Mouse (Mus musculus): Measurements from ENCODE around the gene Nxph4.

Gene Nxph4

DNA sequence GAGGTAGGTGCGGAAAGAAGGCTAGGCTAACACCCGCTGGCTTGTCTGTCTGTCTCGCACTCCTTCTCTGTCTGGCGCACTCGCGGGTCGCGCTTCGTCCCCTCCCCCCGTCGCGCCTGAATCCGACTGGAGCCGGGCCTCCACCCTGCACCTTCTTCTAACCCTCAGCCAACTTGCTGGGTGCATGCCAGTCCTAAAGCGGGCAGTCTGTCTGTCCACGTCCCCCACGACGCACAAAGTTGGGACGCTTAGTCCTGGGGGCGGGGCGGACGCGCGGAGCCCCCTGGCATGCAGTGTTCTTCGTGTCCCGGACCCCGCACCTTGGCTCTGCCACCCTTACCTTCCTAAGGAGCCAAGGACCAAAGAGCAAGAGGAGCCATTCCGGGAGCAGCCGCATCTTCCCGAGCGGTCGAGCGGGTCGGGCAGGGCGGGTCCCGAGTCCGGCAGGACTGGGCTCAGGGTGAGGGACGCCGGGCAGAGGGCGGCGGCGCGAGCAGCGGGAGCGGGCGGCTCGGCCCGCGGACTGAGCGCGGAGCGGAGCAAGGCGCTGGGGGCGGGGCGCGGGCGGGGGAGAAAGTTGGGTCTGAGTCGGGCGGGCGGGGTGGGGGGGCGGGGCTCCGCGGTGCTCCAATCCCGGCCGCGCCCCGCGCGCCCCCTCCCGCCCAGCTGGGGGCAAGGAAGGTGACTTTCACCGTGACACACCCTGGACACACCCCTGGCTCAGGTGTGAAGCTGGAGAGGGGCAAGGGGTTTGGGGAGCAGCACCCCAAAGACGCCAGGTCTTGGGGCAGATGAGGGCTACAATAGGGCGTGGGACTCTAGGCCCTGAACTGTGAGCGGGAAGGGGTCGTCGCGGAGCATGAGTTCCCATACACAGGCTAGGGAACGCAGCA is at the start of gene Nxph4:
Gene Nxph4 (minus strand): TSS at position 524 of the 893 bp plus-strand sequence.
- DNase-seq = peak; percentile 53

DNA sequence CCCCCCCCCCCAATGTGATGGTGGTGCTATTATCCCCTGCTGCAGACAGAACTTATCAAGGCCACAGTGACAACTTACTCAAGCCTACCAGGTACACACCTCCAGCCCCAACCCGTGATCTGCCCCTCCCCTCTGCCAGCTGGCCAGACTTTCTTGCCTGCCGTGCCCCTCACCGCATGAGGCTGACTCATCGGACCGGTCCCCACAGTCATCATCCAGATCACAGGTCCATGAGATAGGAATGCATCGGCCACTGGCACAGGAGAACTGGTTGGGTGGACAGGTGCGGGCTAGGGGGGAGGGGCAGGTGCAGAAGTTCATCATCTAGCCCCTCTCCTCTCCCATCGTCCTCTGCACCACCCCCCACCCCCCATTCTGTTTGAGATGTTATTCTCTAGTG is 49.3 kb upstream of the Nxph4 start:
- no peak for DNase-seq

DNA sequence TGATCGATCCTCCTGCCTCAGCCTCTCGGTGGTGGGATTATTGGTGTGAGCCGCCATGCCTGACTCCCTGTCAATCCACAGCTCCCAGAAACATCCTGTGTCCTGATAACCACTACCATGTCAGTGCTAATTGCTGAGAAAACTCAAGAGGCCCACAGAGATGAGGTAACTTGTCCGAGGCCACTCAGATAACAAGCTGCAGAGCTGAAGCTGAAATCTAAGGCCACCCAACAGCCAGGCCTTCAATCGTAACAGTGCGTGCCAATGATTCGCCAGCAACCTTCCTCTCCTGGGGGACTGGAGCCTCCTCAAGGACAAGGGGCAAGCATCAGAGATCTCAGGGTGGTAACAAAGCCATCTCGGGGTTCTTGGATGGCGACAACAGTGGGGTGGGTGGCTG is 46.9 kb upstream of the Nxph4 start:
- DNase-seq = no peak

DNA sequence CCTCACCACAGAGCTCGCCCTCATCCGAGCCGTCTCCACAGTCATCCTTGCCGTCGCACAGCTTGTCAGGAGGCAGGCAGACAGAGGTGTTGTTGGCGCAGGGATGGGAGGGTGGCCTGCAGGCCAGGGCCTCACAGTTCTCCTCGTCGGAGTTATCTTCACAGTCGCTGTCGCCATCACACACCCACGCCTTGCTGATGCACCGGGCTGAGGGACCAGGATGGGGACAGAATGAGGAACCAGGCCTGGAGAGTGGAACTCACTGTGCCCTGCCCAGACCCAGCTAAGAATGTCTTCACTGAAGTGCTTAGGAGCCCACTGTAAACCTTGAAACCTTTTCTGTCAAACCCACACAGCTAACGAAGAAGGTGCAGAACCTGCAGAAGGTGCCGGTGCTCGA is 43.6 kb upstream of the Nxph4 start:
- no peak for DNase-seq

DNA sequence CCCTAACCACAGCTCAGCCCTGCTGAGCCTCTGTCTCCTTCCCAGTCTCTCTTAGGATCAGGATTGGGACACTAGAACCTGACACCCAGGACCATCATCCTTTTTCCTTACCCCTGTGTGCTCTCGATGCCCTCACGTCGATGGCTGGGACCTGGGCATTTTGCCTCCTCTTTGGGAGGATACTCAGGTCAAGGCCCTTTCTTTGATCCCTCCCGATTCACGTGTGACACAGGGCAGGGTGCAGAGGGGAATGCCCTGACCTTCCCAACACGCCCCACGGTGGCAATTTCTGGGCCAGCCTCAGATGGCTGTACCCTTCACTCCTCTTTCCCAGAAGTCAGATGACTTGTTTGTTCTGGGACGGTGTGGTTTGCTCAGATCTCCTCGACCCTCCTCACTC is 42.8 kb upstream of the Nxph4 start:
- DNase-seq = no peak

DNA sequence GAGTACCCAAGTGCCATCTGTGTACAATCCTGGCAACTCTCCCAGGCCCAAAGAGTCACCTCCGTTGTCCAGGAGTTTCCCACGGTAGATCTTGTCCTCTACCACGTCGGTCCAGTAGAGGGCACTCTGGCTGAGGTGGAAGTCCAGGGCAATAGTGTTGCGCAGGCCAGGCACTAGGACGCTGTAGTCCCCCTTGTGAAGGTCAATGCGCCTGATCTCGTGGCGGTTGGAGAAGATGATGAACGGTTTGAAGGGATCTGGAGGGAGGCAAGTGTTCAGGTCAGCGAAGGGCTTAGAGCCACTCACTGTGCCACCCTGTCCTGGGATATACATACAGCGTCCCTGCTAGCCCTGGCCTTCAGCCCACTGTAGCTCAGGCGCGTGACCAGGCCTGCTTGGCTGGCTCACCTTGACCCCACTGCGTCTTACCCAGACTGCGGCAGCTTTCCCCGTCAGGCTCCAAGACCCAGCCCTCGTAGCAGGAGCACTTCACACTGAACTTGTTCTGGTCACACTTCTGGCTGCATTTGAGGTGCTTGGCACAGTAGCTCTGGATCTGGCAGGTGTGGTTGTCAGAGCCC is 42.1 kb upstream of the Nxph4 start:
- DNase-seq = peak; percentile 74

DNA sequence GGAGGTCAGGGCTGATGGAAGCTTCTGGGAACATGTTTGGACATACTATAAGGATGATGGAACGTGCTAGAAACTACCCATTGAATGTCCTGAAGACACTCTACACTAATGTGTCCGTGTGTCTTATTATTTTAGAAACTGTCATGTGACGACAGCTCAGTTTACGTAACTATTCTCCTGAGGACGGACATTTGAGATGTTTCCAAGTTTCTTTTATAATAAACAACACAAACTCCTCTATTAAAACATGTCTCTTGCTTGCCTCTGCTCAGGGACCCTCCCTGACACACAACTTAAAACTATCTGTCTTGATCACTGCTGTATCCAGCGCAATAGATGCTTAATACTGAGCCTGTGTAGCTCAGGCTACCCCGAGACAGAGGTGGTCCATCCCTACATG is 41.4 kb upstream of the Nxph4 start:
- no peak for DNase-seq

DNA sequence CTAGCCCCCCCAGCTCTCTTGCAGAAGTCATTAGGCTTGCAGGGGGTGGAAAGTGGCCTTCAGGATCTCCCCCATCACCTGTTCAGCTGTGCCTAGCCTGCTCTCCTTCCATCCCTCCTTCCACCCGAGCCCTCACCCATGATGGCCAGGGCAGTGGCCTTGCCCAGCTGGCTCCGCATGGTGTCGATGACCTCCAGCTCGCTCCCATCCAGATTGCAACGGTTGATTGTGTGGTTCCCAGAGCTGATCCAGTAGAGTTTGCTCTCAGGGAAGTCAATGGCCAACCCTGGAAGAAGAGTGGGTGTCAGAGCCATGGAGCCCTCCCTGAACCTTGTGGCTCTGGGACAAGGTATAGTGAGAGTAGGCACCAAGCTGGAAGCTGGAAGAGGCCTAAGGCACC is 37.9 kb upstream of the Nxph4 start:
- DNase-seq = no peak

DNA sequence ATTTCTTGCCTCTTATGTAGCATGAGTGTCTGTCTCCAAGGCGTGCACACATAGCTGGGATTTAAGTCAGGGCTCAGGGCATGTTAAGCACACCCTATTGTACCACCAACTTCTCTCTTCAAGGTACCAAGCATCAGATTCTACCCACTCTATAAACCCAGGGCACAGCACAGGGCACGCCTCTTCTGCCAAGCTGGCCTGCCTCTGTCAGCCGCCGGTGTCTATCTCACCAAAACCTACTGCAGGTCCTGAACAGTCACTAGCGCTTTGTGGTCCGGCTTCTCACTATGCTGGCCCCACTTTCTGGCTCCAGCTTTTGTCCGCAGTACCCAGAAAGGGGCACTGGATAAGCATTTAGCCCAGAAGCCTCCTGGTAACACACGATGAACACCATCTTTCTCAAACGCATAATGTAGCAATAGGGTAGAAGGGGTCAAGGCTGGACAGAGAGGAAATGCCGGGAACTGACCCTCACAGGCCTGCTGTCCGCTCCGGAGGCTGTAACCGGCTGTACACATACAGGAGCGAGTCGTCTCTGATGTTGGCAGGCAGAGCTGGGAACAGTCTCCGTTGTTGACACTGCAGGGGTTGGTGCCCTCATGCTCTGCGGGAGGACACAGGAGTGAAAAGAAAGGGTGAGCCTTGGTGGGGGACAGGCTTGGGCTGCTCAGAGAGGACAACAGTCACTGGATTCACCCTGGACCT is 36.7 kb upstream of the Nxph4 start:
- peak; percentile 41 for DNase-seq

DNA sequence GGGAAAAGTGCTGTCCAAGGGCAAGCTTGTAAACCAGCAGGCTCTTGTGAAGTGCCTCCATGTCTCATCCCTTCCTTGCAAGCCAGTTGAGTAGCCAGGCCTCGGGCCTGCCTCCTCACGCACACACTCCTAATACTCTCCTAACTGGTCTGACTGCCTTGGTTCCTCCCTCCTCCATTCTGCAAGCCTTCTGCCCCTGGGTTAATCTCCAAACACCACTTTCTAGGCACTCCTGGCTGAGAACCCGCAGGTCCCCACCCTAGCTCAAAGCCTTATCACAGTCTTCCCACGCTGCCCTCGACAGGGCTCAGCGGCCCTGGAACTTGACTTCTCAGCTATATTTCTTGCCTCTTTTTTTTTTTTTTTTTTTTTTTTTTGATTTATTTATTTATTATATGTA is 36.0 kb upstream of the Nxph4 start:
- no peak for DNase-seq

DNA sequence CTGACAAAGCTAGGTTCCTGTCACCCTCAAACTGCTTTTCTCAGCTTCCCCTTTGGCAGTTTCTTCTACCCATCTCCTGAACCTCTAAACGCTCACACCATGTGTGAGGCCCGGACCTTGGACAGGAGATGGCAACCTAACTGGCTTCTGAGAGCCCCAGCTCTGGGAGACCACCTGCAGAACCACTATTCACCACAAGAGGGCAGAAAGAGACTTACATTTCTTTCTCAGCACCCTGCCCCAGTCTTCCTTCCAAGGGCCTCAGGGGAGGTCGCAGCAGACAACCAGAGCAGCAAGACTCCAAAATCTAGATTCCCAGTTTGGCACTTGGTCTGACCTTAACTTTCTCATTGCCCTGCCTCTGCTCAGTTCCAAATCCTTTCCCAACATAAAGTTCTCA is 35.1 kb upstream of the Nxph4 start:
- peak; percentile 88 for DNase-seq

DNA sequence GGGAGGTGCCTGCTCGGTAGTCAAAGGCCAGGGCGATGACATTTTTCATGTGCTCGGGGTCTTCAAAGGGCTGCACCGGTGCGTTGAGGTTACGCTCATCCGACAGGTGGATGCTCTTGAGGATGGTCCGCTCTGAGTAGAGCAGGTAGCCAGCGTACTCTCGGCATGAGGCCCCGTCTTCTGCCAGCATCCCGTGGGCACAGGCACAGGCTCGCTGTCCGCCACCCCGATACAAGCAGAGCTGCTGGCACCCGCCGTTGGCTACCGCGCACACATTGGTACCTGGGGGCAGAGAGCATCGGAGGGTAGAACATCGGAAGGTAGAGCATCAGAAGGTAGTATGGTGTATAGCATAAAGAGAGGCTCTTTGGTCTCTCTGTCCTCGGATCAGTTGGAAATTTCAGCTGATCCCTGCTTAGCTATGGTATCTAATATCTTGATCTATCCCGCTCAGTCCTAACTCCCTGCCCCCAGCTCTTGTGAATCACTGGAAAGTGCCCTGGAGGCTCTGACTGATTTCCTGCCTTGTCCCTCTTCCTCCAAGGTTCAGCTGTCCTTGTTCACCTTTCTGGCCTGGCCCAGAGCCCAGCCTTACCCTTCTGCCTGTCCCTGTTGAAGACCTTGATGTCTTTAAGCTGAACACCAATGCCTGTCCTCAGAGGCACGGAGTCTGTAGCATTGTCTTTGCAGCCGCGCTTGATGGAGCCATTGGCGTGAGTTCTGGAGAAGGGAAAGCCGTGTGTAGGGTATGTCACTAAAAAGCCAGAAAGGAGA is 32.4 kb upstream of the Nxph4 start:
- no peak for DNase-seq

DNA sequence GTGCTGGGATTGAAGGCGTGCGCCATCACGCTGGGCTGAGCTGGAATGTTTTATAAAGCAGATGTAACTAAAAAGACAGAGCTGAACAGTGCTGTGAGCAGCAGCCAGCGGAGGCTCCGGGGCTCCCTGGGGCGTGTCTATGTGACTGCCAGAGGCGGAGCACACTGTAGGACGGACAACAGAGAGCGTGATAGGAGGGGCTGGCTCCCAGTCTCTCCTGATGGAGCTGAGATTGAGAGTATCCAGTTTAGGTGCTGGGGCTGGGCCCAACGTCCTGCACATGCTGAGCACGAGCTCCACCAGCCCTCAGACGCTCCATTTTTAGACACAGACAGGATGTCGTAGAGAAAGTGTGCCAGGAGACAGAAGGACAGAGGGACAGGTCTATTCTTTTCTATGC is 29.9 kb upstream of the Nxph4 start:
- peak; percentile 57 for DNase-seq

DNA sequence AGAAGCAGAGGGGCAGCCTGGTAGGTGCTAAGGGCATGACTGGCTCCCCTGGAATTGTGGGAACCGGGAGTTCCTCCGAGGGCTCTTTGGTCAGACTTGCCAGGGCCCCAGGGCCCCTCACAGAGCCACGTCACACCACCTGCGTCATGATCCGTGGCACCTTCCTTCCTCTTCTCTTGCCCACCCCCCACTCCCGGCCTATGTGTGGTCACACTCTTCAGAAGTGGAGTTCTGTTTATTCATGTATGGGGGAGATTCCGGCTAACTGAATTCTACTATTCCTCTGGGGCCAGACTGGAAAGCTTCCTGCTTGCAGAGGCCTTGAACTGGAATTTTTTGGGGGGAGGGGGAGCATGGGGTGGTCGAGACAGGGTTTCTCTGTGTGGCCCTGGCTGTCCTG is 29.5 kb upstream of the Nxph4 start:
- DNase-seq = no peak

DNA sequence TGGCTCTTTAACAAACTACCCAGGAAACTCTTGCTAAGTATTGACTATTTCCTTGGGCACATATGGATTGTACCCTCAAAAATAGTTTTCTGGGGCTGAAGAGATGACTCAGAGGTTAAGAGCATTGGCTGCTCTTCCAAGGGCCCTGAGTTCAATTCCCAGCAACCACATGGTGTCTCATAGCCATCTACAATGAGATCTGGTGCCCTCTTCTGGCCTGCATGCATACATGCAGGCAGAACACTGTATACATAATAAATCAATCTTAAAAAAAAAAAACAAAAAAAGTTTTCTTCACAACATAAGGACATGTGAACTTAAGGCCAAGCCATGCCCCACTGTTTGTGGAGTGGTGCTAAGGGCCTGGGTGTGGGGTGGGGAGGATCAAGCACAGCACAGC is 26.8 kb upstream of the Nxph4 start:
- DNase-seq = no peak

DNA sequence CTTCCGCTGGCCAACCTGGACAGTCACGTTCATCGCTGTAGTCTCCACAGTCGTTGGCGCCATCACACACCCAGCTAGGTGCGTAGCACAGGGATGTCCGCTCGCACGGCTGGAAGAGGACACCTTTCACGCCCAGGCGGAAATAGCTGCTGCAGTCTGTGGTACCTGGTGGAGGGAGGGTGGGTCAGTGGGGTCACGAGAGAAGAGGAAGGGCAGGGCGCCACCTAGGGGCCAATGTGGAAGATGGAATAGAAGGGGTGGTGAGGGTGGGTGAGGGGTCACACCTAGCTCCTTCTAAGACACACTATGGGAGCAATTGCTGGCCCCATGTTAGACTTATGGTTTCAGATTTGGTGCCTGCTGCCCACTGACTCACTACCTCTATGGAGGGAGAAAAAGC is 23.0 kb upstream of the Nxph4 start:
- DNase-seq = no peak

DNA sequence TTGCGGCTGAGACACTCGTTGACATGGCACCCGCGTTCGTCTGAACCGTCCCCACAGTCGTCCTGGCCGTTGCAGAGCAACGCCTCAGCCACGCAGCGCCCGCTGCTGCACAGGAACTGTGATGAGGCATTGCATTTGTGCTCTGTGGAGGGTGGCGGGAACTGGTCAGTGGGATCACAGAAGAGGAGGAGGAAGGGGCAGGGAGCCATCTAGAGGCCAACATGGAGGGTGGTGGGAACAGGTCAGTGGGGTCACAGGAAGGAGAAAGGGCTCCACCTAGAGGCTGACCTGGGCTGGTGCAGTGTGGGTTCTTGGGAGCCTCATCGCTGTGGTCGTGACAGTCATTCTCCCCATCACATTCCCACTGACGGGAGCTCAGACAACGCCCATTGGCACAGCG is 21.3 kb upstream of the Nxph4 start:
- DNase-seq = no peak

DNA sequence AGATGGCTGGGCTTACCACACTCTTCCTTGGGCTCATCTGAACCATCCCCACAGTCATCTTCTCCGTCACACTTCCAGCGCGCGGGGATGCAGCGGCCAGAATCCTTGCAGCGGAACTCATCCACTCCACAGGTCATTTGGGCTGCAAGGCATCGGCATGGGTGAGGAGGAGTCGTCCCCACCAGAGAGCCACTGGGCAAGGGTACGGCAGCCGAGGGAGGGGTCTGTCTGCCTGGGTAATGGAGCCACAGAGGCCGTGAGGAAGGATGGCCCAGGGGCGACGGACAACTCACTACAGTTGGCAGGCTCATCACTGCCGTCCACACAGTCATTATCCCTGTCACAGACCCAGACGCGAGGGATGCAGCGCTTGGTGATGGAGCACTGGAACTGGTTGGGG is 15.5 kb upstream of the Nxph4 start:
- DNase-seq = no peak

DNA sequence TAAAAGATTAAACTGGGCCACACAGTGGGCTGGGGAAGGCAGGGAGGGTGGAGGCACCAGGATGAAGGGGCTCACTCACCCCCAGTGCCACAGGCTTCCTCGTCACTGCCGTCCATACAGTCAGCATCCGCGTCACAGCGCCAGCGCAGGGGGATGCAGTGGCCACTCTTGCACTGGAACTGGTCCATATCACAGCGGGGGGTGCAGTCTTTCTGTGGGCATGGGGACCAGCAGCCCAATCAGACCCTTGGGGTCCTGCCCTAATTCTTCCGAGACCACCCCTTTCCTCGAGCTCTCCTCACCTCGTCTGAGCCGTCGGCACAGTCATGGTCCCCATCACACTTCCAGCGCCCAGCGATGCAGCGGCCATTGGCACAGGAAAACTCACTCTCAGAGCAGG is 13.9 kb upstream of the Nxph4 start:
- DNase-seq = no peak

DNA sequence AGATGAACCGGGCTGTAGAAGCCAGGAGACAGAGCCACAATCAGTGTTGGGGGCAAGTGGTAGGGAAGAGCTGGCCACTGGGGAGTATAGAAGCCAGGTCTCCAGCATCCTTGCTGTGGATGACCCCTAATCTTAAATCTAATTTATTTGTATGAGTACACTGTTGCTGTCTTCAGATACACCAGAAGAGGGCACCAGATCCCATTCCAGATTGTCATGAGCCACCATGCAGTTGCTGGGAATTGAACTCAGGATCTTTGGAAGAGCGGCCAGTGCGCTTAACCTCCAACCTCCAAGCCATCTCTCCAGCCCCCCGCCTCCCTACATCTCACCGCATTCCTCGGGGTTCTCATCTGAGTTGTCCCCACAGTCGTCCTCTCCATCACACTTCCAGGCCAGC is 12.1 kb upstream of the Nxph4 start:
- no peak for DNase-seq

DNA sequence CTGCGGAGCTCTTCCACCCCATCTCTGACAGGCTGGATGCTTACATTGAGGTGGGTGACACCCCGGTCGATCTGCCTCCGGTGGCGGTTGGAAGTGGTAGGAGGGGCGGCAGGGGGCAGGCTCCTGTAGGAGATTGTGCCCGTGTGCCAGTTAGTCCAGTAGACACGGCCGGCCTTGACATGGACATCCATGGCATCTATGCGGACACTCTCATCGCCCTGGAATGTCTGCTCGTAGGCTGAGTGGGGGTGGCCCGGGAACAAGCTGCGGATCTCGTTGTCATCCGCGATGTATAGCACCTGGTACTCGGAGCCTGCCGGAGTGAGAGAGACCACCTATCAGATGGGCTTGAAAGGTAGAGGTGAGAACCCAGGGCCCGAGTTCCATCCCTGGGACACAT is 10.0 kb upstream of the Nxph4 start:
- DNase-seq = no peak

DNA sequence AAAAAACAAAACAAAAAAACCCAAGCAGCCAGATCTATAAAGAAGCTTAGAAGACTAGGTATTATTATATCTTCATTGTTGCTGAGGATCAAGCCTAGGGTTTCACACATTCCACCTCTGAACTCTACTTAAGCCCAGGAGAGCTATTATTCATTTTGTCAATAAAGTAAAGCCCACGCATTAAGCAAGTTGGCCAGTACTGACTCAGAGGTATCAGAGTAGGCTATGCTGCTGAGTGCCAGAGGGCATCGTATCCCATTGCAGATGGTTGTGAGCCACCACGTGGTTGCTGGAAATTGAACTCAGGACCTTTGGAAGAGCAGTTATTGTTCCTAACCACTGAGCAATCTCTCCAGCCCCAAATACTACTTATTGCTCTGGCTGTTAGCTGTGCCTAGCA is 9.6 kb upstream of the Nxph4 start:
- DNase-seq = no peak

DNA sequence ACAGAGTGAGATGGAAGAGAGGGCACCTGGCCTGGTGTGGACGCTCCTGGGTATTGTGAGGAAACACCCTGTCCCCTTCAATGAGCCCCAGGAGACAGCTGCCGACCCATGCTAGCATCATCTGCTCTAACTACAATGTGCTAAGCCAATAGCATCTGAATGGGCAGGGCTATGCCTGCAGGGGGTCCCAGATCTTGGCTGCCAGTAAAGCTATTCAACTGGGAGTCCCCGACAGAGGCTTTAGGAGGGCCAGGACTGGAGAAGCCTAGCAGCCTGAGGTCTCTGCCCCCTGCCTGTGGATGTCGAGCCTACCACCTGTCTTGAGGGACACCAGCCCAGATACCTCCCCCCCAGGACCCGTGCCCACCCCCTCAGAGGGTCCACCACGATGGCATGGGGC is 8.4 kb upstream of the Nxph4 start:
- DNase-seq = no peak
